Mouse (Mus musculus): ENCODE results near the gene Crlf3. TPM values are rescaled to one million over a fixed set of nuclear protein-coding genes. Genes with fewer than 3 reads are reported as not detected.
A peak's percentile ranks its signal among the peaks of the same experiment; 100 is the strongest.
"Not testable (repeated sequence)": the region's sequence is repeated elsewhere in the genome, so short reads cannot be mapped to it uniquely, and the experiment has no call there.

Gene Crlf3
- polyA plus RNA-seq, 1 experiment from 2014 or later, result 43.3 TPM

DNA sequence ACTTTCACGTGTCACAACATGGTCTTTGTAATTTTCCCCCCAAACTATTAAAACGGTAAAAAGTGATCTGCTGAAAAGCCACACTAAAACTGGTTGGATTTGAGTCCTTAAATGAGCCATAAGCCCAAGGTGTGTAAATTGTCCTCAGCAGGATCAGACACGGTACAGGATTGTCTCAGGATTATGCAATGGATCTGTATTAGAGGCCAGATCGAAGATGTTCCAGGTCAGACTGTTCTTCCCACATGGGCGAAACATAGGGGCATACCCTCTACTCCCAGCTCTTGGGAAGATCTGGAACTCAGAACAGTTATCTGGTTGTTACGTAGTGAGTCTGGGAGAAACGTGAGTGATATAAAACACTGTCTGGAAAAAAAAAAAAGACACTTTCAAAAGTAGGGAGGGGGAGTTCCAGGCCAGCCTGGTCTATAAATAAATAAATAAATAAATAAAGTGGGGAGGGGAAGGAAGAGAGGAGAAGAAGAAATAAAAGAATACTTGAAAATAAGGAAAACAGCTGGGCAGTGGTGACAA lies 1.1 kb upstream of the Crlf3 start:
- Histone ChIP-seq H3K27me3 (no peaks in the 10 kb centered on the region), H3K4me3 (replicated peaks) (peak overlapping the region; percentile 84), H3K4me1 (peaks cover 18% of the 10 kb centered on the region), H3K4me2 (peak overlapping the region; percentile 65), H3K9me3 (replicated peaks) (no peaks in the 10 kb centered on the region), H3K9ac (no peak overlapping the region), H3K36me3 (peaks cover 4% of the 10 kb centered on the region; the same call in 1 of the 2 replicates), H3K27ac (peak overlapping the region; percentile 96)
- no peak for ATAC-seq (replicated peaks; ENCODE audit: low FRiP score)
- WGBS, result 76% methylated on average over 7 of the region's 7 CpGs

DNA sequence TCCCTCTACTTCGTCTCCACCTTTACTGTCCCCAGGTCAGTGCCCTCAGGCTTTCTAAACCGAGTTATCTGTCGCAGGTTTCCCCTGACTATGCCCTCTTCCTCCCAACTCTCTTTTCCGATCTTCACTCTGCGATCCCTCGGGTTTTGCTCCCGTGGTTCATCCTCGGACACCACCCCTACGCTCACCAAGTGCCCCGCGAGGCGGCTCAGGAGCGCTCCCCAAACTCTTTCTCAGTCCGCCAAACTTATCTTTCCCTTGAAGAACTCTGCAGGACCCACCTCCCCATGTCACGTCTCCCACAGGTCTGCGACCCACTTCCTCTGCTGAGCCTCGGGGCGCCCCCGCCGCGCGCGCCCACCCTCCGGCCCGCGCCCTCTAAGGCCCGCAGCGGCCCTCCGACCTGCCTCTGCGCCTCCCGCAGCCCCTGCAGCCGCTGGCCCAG lies 388 bp downstream of the Crlf3 start:
- Histone ChIP-seq H3K9me3 (replicated peaks) (no peaks in the 10 kb centered on the region), H3K4me2 (peak overlapping the region; percentile 65), H3K4me1 (peaks cover 18% of the 10 kb centered on the region), H3K27ac (peak overlapping the region; percentile 96), H3K27me3 (no peaks in the 10 kb centered on the region), H3K9ac (peak overlapping the region; percentile 98), H3K4me3 (replicated peaks) (peak overlapping the region; percentile 84), H3K36me3 (peaks cover 9% of the 10 kb centered on the region; the same call in 1 of the 2 replicates)
- peak; percentile 55 for ATAC-seq (replicated peaks; ENCODE audit: low FRiP score)
- 1% methylated on average over 32 of the region's 32 CpGs for WGBS

DNA sequence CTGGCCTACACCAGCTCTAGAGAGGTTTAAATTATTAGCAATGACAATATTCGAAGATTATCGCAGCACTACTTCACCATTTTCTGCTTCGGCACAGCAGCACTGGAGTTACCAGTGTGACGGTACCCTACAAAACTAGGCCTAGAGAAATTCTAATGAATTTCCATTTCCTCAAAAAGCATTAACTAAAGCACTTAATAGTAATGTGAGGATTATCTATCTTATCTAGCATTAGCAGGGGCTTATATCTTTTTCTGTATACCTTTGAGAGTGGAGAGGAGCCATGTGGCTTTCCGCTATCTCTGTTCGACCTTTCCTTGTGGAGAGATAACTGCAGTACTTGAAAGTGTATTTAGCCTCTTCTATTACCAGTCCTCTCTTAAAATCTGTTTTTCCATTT lies 1.0 kb downstream of the Crlf3 start:
- 63% methylated on average over 6 of the region's 6 CpGs for WGBS
- no peak for ATAC-seq (replicated peaks; ENCODE audit: low FRiP score)
- peak overlapping the region; percentile 84 for H3K4me3 ChIP-seq (replicated peaks)
- H3K27me3 ChIP-seq, result no peaks in the 10 kb centered on the region
- no peaks in the 10 kb centered on the region for H3K9me3 ChIP-seq (replicated peaks)
- H3K27ac ChIP-seq, result no peak overlapping the region; the same call in 1 of the 2 replicates
- H3K9ac ChIP-seq, result peak overlapping the region; percentile 98
- peaks cover 18% of the 10 kb centered on the region for H3K4me1 ChIP-seq
- H3K36me3 ChIP-seq, result peaks cover 9% of the 10 kb centered on the region; the same call in 1 of the 2 replicates
- H3K4me2 ChIP-seq, result peak overlapping the region; percentile 65

DNA sequence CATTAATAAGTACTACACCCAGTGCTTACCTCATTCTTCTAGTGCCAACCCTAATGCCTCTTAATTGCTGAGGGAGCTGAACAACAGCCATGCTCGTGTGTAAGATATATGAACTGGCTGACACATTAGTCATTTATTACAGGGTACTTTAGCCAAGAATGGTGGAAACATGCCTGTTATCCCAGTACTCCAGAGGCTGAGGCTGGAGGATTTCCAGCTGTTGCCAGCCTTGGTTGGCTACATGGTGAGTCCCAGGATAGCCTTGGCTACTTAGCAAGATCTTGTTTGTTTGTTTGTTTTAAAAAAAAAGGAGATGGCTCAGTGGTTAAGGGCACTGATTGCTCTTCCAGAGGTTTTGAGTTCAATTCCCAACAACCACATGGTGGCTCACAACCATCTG lies 2.0 kb downstream of the Crlf3 start:
- peaks cover 18% of the 10 kb centered on the region for H3K4me1 ChIP-seq
- no peaks in the 10 kb centered on the region for H3K27me3 ChIP-seq
- WGBS, result 13% methylated on average over 1 of the region's 1 CpGs
- H3K9ac ChIP-seq, result no peak overlapping the region
- H3K27ac ChIP-seq, result no peak overlapping the region
- peaks cover 15% of the 10 kb centered on the region; the same call in 1 of the 2 replicates for H3K36me3 ChIP-seq
- ATAC-seq (replicated peaks; ENCODE audit: low FRiP score), result no peak
- no peak overlapping the region for H3K4me3 ChIP-seq (replicated peaks)
- no peak overlapping the region for H3K4me2 ChIP-seq
- H3K9me3 ChIP-seq (replicated peaks), result no peaks in the 10 kb centered on the region

DNA sequence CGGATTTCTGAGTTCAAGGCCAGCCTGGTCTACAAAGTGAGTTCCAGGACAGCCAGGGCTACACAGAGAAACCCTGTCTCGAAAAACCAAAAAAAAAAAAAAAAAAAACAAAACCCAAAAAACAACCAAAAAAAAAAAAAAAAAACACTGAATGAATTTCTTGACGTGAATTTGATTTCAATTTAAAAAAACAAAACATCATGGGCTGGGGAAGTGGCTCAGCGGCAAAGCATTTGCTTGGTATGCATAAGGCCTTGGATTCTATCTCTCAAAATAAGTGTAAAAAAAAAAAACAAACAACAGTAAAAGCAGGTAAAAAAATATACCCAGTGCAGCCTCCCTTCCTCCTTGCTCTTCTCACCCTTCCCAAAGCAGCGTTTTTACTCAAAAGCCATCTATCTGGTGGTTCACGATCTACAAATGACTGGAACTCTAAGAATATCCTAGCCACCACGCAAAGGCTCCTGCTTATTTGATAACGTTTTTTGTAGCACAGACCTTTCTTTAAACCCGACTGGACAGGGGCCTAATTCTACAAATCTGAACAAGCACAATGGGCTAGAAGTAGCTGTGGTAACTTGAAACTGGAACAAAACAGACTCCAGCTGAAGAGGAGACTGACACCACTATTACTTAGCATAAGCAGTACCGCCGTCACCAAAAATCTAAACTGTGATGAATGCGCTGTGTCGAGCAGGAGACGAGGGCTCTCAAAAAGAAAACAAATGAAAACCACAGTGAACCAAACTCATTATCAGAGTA lies 2.8 kb downstream of the Crlf3 start:
- no peaks in the 10 kb centered on the region for H3K9me3 ChIP-seq (replicated peaks)

DNA sequence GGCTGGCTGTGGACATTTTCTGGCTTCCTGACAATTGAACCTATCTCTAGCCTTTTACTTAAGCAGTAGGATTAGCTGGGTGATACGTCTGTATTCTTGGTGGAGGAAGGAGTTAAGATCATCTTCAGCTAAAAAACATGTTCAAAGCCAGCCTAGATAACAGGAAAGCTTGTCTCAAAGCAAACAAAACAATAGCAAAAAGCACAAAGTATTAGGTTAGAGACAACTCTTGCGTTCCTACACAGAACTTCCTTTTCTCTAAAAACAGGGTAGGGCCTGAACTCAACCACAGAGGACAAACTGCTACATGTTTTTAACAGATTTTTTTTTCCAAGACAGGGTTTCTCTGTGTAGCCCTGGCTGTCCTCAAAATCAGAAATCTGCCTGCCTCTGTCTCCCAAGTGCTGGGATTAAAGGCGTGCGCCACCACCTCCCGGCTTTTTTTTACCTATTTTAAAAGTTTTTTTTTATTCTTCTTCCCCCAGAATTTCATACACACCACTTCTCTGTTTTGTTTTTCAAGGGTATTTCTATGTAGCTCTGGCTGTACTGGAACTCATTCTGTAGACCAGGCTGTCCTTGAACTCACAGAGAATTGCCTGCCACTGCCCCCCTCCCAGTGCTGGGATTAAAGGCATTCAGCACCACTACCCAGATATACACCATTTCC lies 5.0 kb downstream of the Crlf3 start:
- ATAC-seq (replicated peaks; ENCODE audit: low FRiP score), result no peak
- 92% methylated on average over 5 of the region's 5 CpGs for WGBS
- H3K9ac ChIP-seq, result no peak overlapping the region
- no peaks in the 10 kb centered on the region for H3K9me3 ChIP-seq (replicated peaks)
- H3K27ac ChIP-seq, result no peak overlapping the region
- peaks cover 15% of the 10 kb centered on the region; the same call in 1 of the 2 replicates for H3K36me3 ChIP-seq
- no peak overlapping the region for H3K4me3 ChIP-seq (replicated peaks)
- no peaks in the 10 kb centered on the region for H3K27me3 ChIP-seq
- H3K4me2 ChIP-seq, result no peak overlapping the region
- H3K4me1 ChIP-seq, result peaks cover 9% of the 10 kb centered on the region

More for the DNA sequence above, 2.8 kb downstream of the Crlf3 start:
- H3K27ac ChIP-seq, result no peak overlapping the region; the same call in 1 of the 2 replicates
- no peak for ATAC-seq (replicated peaks; ENCODE audit: low FRiP score)
- no peaks in the 10 kb centered on the region for H3K27me3 ChIP-seq
- H3K4me2 ChIP-seq, result no peak overlapping the region
- no peak overlapping the region for H3K9ac ChIP-seq
- peaks cover 18% of the 10 kb centered on the region for H3K4me1 ChIP-seq
- H3K36me3 ChIP-seq, result peaks cover 15% of the 10 kb centered on the region; the same call in 1 of the 2 replicates
- WGBS, result 51% methylated on average over 13 of the region's 14 CpGs
- H3K4me3 ChIP-seq (replicated peaks), result no peak overlapping the region

DNA sequence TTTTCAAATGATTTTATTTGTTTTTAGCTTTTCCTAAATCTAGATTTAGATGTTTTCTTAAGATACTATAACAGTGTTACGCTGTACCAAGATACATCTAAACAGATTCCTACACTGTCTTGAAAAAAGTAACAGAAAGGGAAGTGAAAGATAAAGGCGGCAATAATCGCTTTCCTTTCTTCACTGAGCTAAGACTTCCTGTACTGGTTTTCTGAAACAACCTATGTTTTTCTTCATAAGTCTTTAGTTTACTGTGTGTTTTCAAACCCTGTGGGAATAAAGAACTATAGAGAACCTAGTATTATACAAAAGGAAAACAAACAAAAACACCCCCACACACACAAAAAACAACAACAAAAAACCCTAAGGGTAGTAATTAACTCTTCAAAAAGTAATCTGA lies 8.4 kb downstream of the Crlf3 start:
- H3K27ac ChIP-seq, result no peak overlapping the region
- ATAC-seq (replicated peaks; ENCODE audit: low FRiP score), result no peak
- no peaks in the 10 kb centered on the region for H3K27me3 ChIP-seq
- 74% methylated on average over 3 of the region's 3 CpGs for WGBS
- peaks cover 15% of the 10 kb centered on the region; the same call in 1 of the 2 replicates for H3K36me3 ChIP-seq
- no peak overlapping the region for H3K9ac ChIP-seq
- H3K9me3 ChIP-seq (replicated peaks), result no peaks in the 10 kb centered on the region
- no peak overlapping the region for H3K4me2 ChIP-seq
- H3K4me1 ChIP-seq, result no peaks in the 10 kb centered on the region
- no peak overlapping the region for H3K4me3 ChIP-seq (replicated peaks)

DNA sequence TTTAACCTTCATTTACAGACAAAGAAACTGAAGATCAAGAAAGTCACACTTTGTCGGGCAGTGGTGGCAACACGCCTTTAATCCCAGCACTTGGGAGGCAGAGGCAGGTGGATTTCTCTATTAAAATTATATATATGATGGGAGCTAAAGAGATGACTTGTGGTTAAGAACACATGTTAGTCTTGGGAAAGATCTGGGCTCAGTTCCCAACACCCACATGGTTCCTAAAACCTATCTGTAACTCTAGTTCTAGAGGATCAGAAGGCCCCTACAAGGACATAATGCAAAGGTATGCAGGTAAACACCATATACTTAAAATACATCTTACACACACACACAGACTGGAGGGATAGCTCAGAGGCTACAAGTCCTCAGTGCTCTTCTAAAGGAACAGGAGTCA lies 9.8 kb downstream of the Crlf3 start:
- H3K4me1 ChIP-seq, result no peaks in the 10 kb centered on the region
- 96% methylated on average over 2 of the region's 2 CpGs for WGBS

DNA sequence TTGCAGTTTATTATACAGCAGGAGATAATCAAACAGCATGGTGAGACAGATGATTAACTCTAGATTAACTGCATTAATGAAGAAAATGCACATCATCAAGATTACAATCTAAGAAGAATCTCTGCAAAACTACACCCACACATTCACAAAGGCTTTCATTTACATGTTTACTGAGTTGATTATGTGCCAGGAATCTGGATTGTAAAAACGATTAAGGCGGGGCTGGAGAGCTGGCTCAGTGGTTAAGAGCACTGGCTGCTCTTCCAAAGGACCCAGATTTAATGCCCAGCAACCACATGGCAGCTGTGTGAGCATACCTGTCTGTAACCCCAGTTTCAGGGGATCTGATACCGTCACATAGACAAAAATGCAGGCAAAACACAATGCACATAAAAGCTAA lies 11.0 kb downstream of the Crlf3 start:
- no peaks in the 10 kb centered on the region for H3K9me3 ChIP-seq (replicated peaks)
- no peak for ATAC-seq (replicated peaks; ENCODE audit: low FRiP score)
- WGBS, result 85% methylated on average over 3 of the region's 3 CpGs

More for the DNA sequence above, 9.8 kb downstream of the Crlf3 start:
- Histone ChIP-seq H3K4me2 (no peak overlapping the region), H3K36me3 (0 out of 2 replicates have a peak, but pooled peaks cover 8% of the 10 kb centered on the region), H3K9ac (no peak overlapping the region), H3K9me3 (replicated peaks) (no peaks in the 10 kb centered on the region), H3K4me3 (replicated peaks) (no peak overlapping the region), H3K27me3 (no peaks in the 10 kb centered on the region), H3K27ac (no peak overlapping the region)
- no peak for ATAC-seq (replicated peaks; ENCODE audit: low FRiP score)

DNA sequence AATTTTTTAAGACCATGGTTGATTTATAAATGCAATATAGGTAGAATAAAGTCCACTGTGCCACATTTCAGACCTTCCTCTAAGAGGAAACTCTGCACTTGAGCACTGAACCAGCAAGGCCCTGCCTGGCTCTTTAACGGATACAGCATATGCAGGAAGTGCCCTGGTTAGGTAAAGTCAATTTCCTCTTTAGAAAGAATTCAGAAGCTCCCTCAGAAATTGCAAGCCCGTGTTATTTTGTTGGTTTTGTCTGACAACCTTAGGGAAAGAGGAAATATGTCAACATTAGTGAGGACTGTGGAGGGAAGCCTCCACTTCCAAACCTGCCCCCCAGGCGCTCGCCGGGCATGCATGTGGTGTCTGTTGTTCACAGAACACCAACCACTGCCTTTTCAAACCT lies 13.2 kb downstream of the Crlf3 start:
- H3K4me1 ChIP-seq, result no peaks in the 10 kb centered on the region
- H3K27me3 ChIP-seq, result no peaks in the 10 kb centered on the region
- H3K36me3 ChIP-seq, result peaks cover 17% of the 10 kb centered on the region
- no peaks in the 10 kb centered on the region for H3K9me3 ChIP-seq (replicated peaks)
- no peak overlapping the region for H3K4me2 ChIP-seq
- H3K27ac ChIP-seq, result 0 out of 2 replicates have a peak overlapping the region, but pooled peaks have one; percentile 18
- WGBS, result 71% methylated on average over 5 of the region's 5 CpGs
- ATAC-seq (replicated peaks; ENCODE audit: low FRiP score), result no peak
- H3K4me3 ChIP-seq (replicated peaks), result no peak overlapping the region
- H3K9ac ChIP-seq, result no peak overlapping the region

More for the DNA sequence above, 11.0 kb downstream of the Crlf3 start:
- Histone ChIP-seq H3K36me3 (0 out of 2 replicates have a peak, but pooled peaks cover 6% of the 10 kb centered on the region), H3K9ac (no peak overlapping the region), H3K4me1 (no peaks in the 10 kb centered on the region), H3K27ac (no peak overlapping the region), H3K4me2 (no peak overlapping the region), H3K4me3 (replicated peaks) (no peak overlapping the region), H3K27me3 (no peaks in the 10 kb centered on the region)

DNA sequence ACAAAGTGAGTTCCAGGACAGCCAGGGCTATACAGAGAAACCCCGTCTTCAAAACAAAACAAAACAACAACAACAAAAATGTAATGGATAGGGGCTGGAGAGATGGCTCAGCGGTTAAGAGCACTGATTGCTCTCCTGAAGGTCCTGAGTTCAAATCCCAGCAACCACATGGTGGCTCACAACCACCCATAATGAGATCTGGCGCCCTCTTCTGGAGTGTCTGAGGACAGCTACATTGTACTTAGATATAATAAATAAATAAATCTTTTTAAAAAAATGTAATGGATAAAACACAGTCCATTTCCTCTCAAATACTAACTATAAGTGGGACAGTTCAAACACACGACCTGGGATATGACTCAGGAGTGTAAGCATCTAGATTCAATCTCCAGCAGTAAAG lies 14.4 kb downstream of the Crlf3 start:
- H3K27me3 ChIP-seq; H3K4me2 ChIP-seq; ATAC-seq (replicated peaks; ENCODE audit: low FRiP score); H3K4me3 ChIP-seq (replicated peaks); H3K27ac ChIP-seq; H3K9ac ChIP-seq; H3K9me3 ChIP-seq (replicated peaks); H3K4me1 ChIP-seq: not testable (repeated sequence)
- H3K36me3 ChIP-seq, result peaks cover 27% of the 10 kb centered on the region
- WGBS, result 84% methylated on average over 4 of the region's 4 CpGs

DNA sequence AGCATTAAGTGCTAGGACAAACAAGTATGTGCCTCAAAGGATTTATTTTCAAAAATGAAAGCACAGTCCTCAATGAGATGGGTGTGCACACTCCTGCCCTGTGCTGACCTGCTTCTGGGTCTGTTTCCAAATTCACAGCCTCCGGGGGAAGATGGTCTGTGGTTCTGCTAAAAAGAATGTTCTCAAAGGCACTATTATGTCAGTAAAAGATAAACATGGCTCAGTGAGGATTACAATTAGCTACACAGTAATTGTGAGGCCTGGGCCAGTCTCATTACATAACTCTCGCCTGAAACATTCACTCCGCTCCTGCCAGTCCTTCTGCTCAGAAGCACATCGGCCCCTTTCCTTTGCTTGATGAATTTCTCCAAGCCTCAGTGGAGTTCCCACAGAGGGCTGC lies 18.6 kb downstream of the Crlf3 start:
- Histone ChIP-seq H3K9ac (no peak overlapping the region), H3K4me2 (no peak overlapping the region), H3K9me3 (replicated peaks) (no peaks in the 10 kb centered on the region), H3K27me3 (no peaks in the 10 kb centered on the region), H3K36me3 (peaks cover 68% of the 10 kb centered on the region), H3K27ac (no peak overlapping the region), H3K4me3 (replicated peaks) (no peak overlapping the region), H3K4me1 (no peaks in the 10 kb centered on the region)
- ATAC-seq (replicated peaks; ENCODE audit: low FRiP score), result no peak
- WGBS, result 71% methylated on average over 4 of the region's 4 CpGs
